Mouse (Mus musculus) embryonic facial prominence, embryonic 14.5 days (tissue): ENCODE results near the gene Gm10153. TPM values are rescaled to one million over a fixed set of nuclear protein-coding genes. Genes with fewer than 3 reads are reported as not detected.

Experiments used
- polyA plus RNA-seq: library from polyadenylated mRNA; unstranded; fragments of >200 nt; fragmentation: Nextera tagmentation; extraction: Ambion mirVana; gene quantifications from 2 replicates; pipeline ENCODE4 v1.2.1, GENCODE M21; 2014

Gene Gm10153
- polyA plus RNA-seq, 1 experiment from 2014 or later, result not detected

Other genes starting within 250 kb of the Gm10153 start
- 1.3 TPM in 2 replicates for gene Brsk2, start 240.6 kb downstream of the Gm10153 start, polyA plus RNA-seq
- gene Mob2, start 129.3 kb downstream of the Gm10153 start, polyA plus RNA-seq, result 65.8 and 68.4 TPM in 2 replicates
- gene Dusp8, start 94.5 kb downstream of the Gm10153 start, polyA plus RNA-seq, result 7.1 and 11.1 TPM in 2 replicates
- 0.28 TPM in 1 of 2 replicates, not detected in the other for gene Gm45618, start 69.7 kb downstream of the Gm10153 start, polyA plus RNA-seq
- not detected in 2 replicates for gene Gm39115, start 54.4 kb downstream of the Gm10153 start, polyA plus RNA-seq
- gene Gm45337, start 45.8 kb downstream of the Gm10153 start, polyA plus RNA-seq, result not detected in 2 replicates
- gene Gm29735, start 33.3 kb downstream of the Gm10153 start, polyA plus RNA-seq, result not detected in 2 replicates
- gene Gm4553, start 24.6 kb downstream of the Gm10153 start, polyA plus RNA-seq, result not detected in 2 replicates
- gene Krtap5-2, start 14.4 kb downstream of the Gm10153 start, polyA plus RNA-seq, result not detected in 2 replicates
- gene Krtap5-3, start 11.0 kb upstream of the Gm10153 start, polyA plus RNA-seq, result not detected in 2 replicates
- not detected in 2 replicates for gene Gm7579, start 21.5 kb upstream of the Gm10153 start, polyA plus RNA-seq
- gene Krtap5-5, start 39.6 kb upstream of the Gm10153 start, polyA plus RNA-seq, result 0.19 TPM in 1 of 2 replicates, not detected in the other
- not detected in 2 replicates for gene Gm40460, start 50.7 kb upstream of the Gm10153 start, polyA plus RNA-seq
- gene Gm2431, start 68.0 kb upstream of the Gm10153 start, polyA plus RNA-seq, result not detected in 2 replicates
- not detected in 2 replicates for gene Gm4559, start 84.0 kb upstream of the Gm10153 start, polyA plus RNA-seq
- not detected in 2 replicates for gene Krtap5-1, start 106.7 kb upstream of the Gm10153 start, polyA plus RNA-seq
- not detected in 2 replicates for gene Krtap5-4, start 113.2 kb upstream of the Gm10153 start, polyA plus RNA-seq
- gene Ifitm10, start 183.4 kb upstream of the Gm10153 start, polyA plus RNA-seq, result 3.0 and 3.3 TPM in 2 replicates
- 0.46 TPM in 1 of 2 replicates, not detected in the other for gene Gm49369, start 192.3 kb upstream of the Gm10153 start, polyA plus RNA-seq
- 342 and 350 TPM in 2 replicates for gene Ctsd, start 197.6 kb upstream of the Gm10153 start, polyA plus RNA-seq
- gene Syt8, start 244.5 kb upstream of the Gm10153 start, polyA plus RNA-seq, result 1.9 and 3.9 TPM in 2 replicates